In genomic region chr6:56879352-56879955, GRCm38 (mm10) we compare ENCODE assay signal across 10 mouse cellular contexts. TPM values are rescaled to one million over a fixed set of nuclear protein-coding genes. Genes with fewer than 3 reads are reported as not detected.
DNase-seq lines count a peak whose midpoint lies in the region; ATAC-seq and TF ChIP-seq lines count a peak whose summit lies in the region.
"Had no signal": no experiment of that assay in that cellular context is flagged by ENCODE, and none has a peak within 500 bp of the region (broad histone marks: within the 10 kb centered on the region; RNA-seq: fewer than 3 reads in every experiment).

No protein-coding gene starts in this region.

- no peak for TF ChIP-seq CTCF in G1E (IDR thresholded peaks at IDR 0.05; ENCODE audit: low read depth, low read length)

- WGBS in kidney, embryonic 16.5 days, result 47% methylated on average over 1 of the region's 1 CpGs

- no peaks in the 10 kb centered on the region for H3K9me3 ChIP-seq in kidney, embryonic 16.5 days (ENCODE audit: low read length)
- H3K9me3 ChIP-seq in G1E (replicated peaks), result no peaks in the 10 kb centered on the region

- peaks cover 39% of the 10 kb centered on the region for H3K36me3 ChIP-seq in kidney, embryonic 16.5 days (ENCODE audit: insufficient read depth, low read length)
- H3K36me3 ChIP-seq in G1E (replicated peaks), result peaks cover 50% of the 10 kb centered on the region

- H3K9ac ChIP-seq in kidney, embryonic 16.5 days (replicated peaks; ENCODE audit: low read length), result no peak overlapping the region

- H3K27ac ChIP-seq in kidney, embryonic 16.5 days (ENCODE audit: low read length), result no peak overlapping the region

- H3K4me1 ChIP-seq in kidney, embryonic 16.5 days (ENCODE audit: insufficient read depth, low read length), result no peaks in the 10 kb centered on the region
- peaks cover 18% of the 10 kb centered on the region for H3K4me1 ChIP-seq in G1E (ENCODE audit: insufficient read depth, low read depth, low read length)

- H3K27me3 ChIP-seq in kidney, embryonic 16.5 days (ENCODE audit: insufficient read depth, low read length), result no peaks in the 10 kb centered on the region
- no peaks in the 10 kb centered on the region for H3K27me3 ChIP-seq in G1E (ENCODE audit: insufficient read depth, low read length)

- no peak for DNase-seq in kidney, postnatal 4 days
- DNase-seq in G1E (ENCODE audit: low spot score), result peak; percentile 9
- peak; percentile 63 for DNase-seq in induced T-regulatory cell, adult 2 months (ENCODE audit: low read depth)
- DNase-seq in right cerebral cortex, postnatal 25 days, result no peak
- DNase-seq in cerebellum, postnatal 25 days, result no peak
- DNase-seq: adrenal gland, postnatal 14 days; cerebellum, adult 2 months; left cerebral cortex, postnatal 4 days had no signal

- H3K4me2 ChIP-seq in kidney, embryonic 16.5 days (replicated peaks; ENCODE audit: low read depth, low read length), result no peak overlapping the region

- peak; percentile 59; the same call in 1 of the 2 replicates for ATAC-seq in kidney, embryonic 16.5 days (ENCODE audit: low FRiP score, low TSS enrichment)
- peak; percentile 85 for ATAC-seq in G1E (ENCODE audit: extremely low read depth, insufficient number of reproducible peaks, low FRiP score, poor library complexity, severe bottlenecking)
- peak; percentile 78 for ATAC-seq in megakaryocyte progenitor cell, adult 5-6 weeks (replicated peaks; ENCODE audit: poor library complexity)

- H3K4me3 ChIP-seq in kidney, embryonic 16.5 days (ENCODE audit: low read length), result no peak overlapping the region
- H3K4me3 ChIP-seq in G1E (ENCODE audit: low read depth, low read length), result no peak overlapping the region

RNA-seq across cellular contexts. Expression of gene Nt5c3, which starts 44.3 kb away (rescaled TPM):
- polyA plus RNA-seq in kidney, embryonic 16.5 days (2015; fragmentation: Nextera tagmentation; extraction: Ambion mirVana), result 65.2 and 67.9 TPM in 2 replicates
- total RNA-seq in G1E (2014; fragmentation: Nextera tagmentation) (274 and 280 TPM in 2 replicates), G1E (2017) (292 and 317 TPM in 2 replicates)
- polyA plus RNA-seq in G1E (2012), result 120 and 122 TPM in 2 replicates
- 87.8 and 89.5 TPM in 2 replicates for total RNA-seq in megakaryocyte progenitor cell, adult 5-6 weeks (2015)
- 51.0 and 57.2 TPM in 2 replicates for total RNA-seq in megakaryocyte progenitor cell, adult 5-6 weeks (2017)

RNA-seq across cellular contexts. Expression of gene Vmn1r4, which starts 44.4 kb away (rescaled TPM):
- polyA plus RNA-seq in kidney, embryonic 16.5 days (2015; fragmentation: Nextera tagmentation; extraction: Ambion mirVana), result 0.36 and 0.39 TPM in 2 replicates
- total RNA-seq in G1E (2014; fragmentation: Nextera tagmentation) (2.6 TPM in 1 of 2 replicates, not detected in the other), G1E (2017) (0.87 and 1.9 TPM in 2 replicates)
- polyA plus RNA-seq in G1E (2012), result not detected in 2 replicates
- 0.29 and 0.37 TPM in 2 replicates for total RNA-seq in megakaryocyte progenitor cell, adult 5-6 weeks (2015)
- 0.54 and 0.58 TPM in 2 replicates for total RNA-seq in megakaryocyte progenitor cell, adult 5-6 weeks (2017)

RNA-seq across cellular contexts. Expression of gene Fkbp9, which starts 47.6 kb away (rescaled TPM):
- polyA plus RNA-seq in kidney, embryonic 16.5 days (2015; fragmentation: Nextera tagmentation; extraction: Ambion mirVana), result 132 and 145 TPM in 2 replicates
- not detected in 2 replicates for total RNA-seq in G1E (2014; fragmentation: Nextera tagmentation)
- 0.05 and 0.06 TPM in 2 replicates for total RNA-seq in G1E (2017)
- not detected in 2 replicates for polyA plus RNA-seq in G1E (2012)
- 4.3 and 5.1 TPM in 2 replicates for total RNA-seq in megakaryocyte progenitor cell, adult 5-6 weeks (2015)
- 11.6 and 12.1 TPM in 2 replicates for total RNA-seq in megakaryocyte progenitor cell, adult 5-6 weeks (2017)

Comparison
In these comparisons a context has a peak if more than half of its experiments do, and no peak if none do; other contexts are left out.
1. DNase-seq: peak in G1E (single experiment) and induced T-regulatory cell, adult 2 months (single experiment); none in kidney, postnatal 4 days (0 of 2), right cerebral cortex, postnatal 25 days (single experiment) and cerebellum, postnatal 25 days (0 of 2).
2. RNA of gene Fkbp9, which starts 47.6 kb away (total RNA-seq): 4.3 to 12.1 TPM in megakaryocyte progenitor cell, adult 5-6 weeks; 0.05 to 0.06 TPM in G1E; every median in the first group is over 4 times any median in the second.
3. Peak in every context shown above with its lines, with median percentiles within 50 percentile points of each other: ATAC-seq.